Mouse (Mus musculus) liver, embryonic 13.5 days (tissue): ENCODE data around the gene 1700025G04Rik. TPM values are rescaled to one million over a fixed set of nuclear protein-coding genes. Genes with fewer than 3 reads are reported as not detected.

Experiments used
- ATAC-seq: fragments of 200-750 bp; cut with Nextera tagmentation; 2 replicates; pipeline ENCODE4 v1.8.0; 2017; ENCODE audit warnings: low read depth, mild to moderate bottlenecking, moderate number of reproducible peaks, moderate library complexity
- DNase-seq: peaks from one replicate; pipeline ENCODE4 v3.0.0; 2022
- H3K27ac ChIP-seq: fragments of 300-500 bp; sonication (generic); 2 replicates; pipeline ENCODE4 v1.5.1; 2015; ENCODE audit warnings: moderate library complexity, mild to moderate bottlenecking, inconsistent platforms
- H3K27me3 ChIP-seq: fragments of 300-500 bp; sonication (generic); 2 replicates; pipeline ENCODE4 v1.6.1; 2015; ENCODE audit warnings: mild to moderate bottlenecking, inconsistent platforms
- H3K36me3 ChIP-seq: fragments of 300-500 bp; sonication (generic); 2 replicates; pipeline ENCODE4 v1.6.1; 2015; ENCODE audit warnings: mild to moderate bottlenecking, inconsistent platforms
- H3K4me1 ChIP-seq: fragments of 300-500 bp; sonication (generic); replicated peaks from 2 replicates; pipeline ENCODE4 v1.6.1; 2015; ENCODE audit warnings: inconsistent platforms
- H3K4me2 ChIP-seq: fragments of 300-500 bp; sonication (generic); 2 replicates; pipeline ENCODE4 v1.6.1; 2015; ENCODE audit warnings: inconsistent platforms, mild to moderate bottlenecking, moderate library complexity
- H3K4me3 ChIP-seq: fragments of 300-500 bp; sonication (generic); replicated peaks from 2 replicates; pipeline ENCODE4 v1.5.1; 2015; ENCODE audit warnings: mild to moderate bottlenecking, inconsistent platforms
- H3K9ac ChIP-seq: fragments of 300-500 bp; sonication (generic); 2 replicates; pipeline ENCODE4 v1.6.1; 2015; ENCODE audit warnings: mild to moderate bottlenecking, inconsistent platforms
- H3K9me3 ChIP-seq: fragments of 300-500 bp; sonication (generic); replicated peaks from 2 replicates; pipeline ENCODE4 v1.6.1; 2016; ENCODE audit warnings: inconsistent platforms
- WGBS: fragments of 180-500 bp; shearing (Covaris S2); methylation state at CpG from one replicate; pipeline ENCODE4 v1.1.7; 2015; ENCODE audit not compliant: insufficient replicate concordance; 5-methylcytosine and 5-hydroxymethylcytosine counted together
- polyA plus RNA-seq: library from polyadenylated mRNA; unstranded; fragments of >200 nt; fragmentation: Nextera tagmentation; extraction: Ambion mirVana; gene quantifications from 2 replicates; pipeline ENCODE4 v1.2.1, GENCODE M21; 2015

Gene 1700025G04Rik
- polyA plus RNA-seq, 1 experiment from 2014 or later = 1.8 TPM

GRCm38 (mm10) chr1:152028718-152029117, 61.2 kb downstream of the 1700025G04Rik start:
- no peaks in the 10 kb centered on the region for H3K27me3 ChIP-seq
- no peaks in the 10 kb centered on the region for H3K9me3 ChIP-seq
- H3K36me3 ChIP-seq = no peaks in the 10 kb centered on the region
- no peak overlapping the region for H3K4me3 ChIP-seq
- DNase-seq (no peak), ATAC-seq (no peak)
- no peak overlapping the region for H3K4me2 ChIP-seq
- no peak overlapping the region for H3K9ac ChIP-seq
- peaks cover under 1% of the 10 kb centered on the region for H3K4me1 ChIP-seq
- H3K27ac ChIP-seq = no peak overlapping the region
- WGBS = 74% methylated on average over 4 of the region's 4 CpGs

GRCm38 (mm10) chr1:152026762-152027161, 63.2 kb downstream of the 1700025G04Rik start:
- WGBS = 62% methylated on average over 4 of the region's 4 CpGs
- H3K27me3 ChIP-seq = no peaks in the 10 kb centered on the region
- DNase-seq (no peak), ATAC-seq (no peak)
- H3K36me3 ChIP-seq = no peaks in the 10 kb centered on the region
- H3K4me3 ChIP-seq = no peak overlapping the region
- H3K9me3 ChIP-seq = no peaks in the 10 kb centered on the region
- H3K4me2 ChIP-seq = no peak overlapping the region
- H3K27ac ChIP-seq = no peak overlapping the region
- peaks cover 3% of the 10 kb centered on the region for H3K4me1 ChIP-seq
- H3K9ac ChIP-seq = no peak overlapping the region

DNA sequence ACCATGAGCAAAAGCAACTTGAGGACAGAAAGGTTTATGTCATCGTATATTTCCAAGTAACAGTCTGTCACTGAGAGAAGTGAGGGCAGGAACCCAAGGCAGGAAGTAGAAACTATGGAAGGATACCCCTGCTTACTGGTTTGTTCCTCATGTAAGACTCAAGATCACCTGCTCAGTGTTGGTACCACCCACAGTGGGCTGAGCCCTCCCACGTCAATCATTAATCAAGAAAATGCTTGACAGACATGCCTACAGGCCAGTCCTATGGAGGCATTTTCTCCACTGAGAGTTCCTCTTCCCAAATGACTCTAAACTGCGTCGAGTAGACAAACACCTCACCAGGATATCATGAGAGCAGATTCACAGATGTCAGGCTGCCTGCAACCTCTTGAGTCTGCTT, 64.6 kb downstream of the 1700025G04Rik start:
- 63% methylated on average over 4 of the region's 4 CpGs for WGBS
- Histone ChIP-seq H3K9me3 (no peaks in the 10 kb centered on the region), H3K27ac (no peak overlapping the region), H3K36me3 (no peaks in the 10 kb centered on the region), H3K27me3 (no peaks in the 10 kb centered on the region), H3K9ac (no peak overlapping the region), H3K4me3 (no peak overlapping the region), H3K4me2 (no peak overlapping the region), H3K4me1 (peaks cover 3% of the 10 kb centered on the region; the same call in 1 of the 2 replicates)
- DNase-seq = no peak
- no peak for ATAC-seq

- Histone ChIP-seq H3K27me3 (no peaks in the 10 kb centered on the region), H3K9me3 (no peaks in the 10 kb centered on the region), H3K4me2 (no peak overlapping the region), H3K9ac (no peak overlapping the region), H3K27ac (no peak overlapping the region), H3K36me3 (no peaks in the 10 kb centered on the region), H3K4me1 (peaks cover 3% of the 10 kb centered on the region; the same call in 1 of the 2 replicates), H3K4me3 (no peak overlapping the region)
- WGBS = 61% methylated on average over 18 of the region's 18 CpGs
- ATAC-seq (no peak), DNase-seq (no peak)
Measured at GRCm38 (mm10) chr1:152024019-152024787, 65.7 kb downstream of the 1700025G04Rik start.

DNA sequence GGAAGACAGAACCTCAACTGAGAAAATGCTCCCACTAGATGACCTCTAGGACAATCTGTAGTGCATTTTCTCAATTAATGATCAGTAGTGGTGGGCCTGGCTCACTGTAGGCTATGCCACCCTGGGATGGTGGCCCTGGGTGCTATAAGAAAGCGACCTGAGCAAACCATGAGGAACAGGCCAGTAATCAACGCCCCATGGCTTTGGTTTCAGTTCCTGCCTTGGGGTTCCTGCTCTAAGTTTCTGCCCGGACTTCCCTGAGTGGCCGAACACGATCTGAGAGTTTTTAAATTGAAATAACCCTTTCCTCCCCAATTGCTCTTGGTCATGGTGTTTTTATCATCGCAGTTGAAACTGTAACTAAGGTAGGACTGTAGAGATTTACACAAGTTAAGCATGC, 69.1 kb downstream of the 1700025G04Rik start:
- Histone ChIP-seq H3K4me1 (peaks cover 8% of the 10 kb centered on the region), H3K4me2 (no peak overlapping the region), H3K36me3 (no peaks in the 10 kb centered on the region), H3K9me3 (no peaks in the 10 kb centered on the region), H3K27me3 (no peaks in the 10 kb centered on the region), H3K9ac (no peak overlapping the region), H3K4me3 (no peak overlapping the region), H3K27ac (no peak overlapping the region)
- DNase-seq = no peak
- ATAC-seq = no peak
- 72% methylated on average over 6 of the region's 6 CpGs for WGBS

DNA sequence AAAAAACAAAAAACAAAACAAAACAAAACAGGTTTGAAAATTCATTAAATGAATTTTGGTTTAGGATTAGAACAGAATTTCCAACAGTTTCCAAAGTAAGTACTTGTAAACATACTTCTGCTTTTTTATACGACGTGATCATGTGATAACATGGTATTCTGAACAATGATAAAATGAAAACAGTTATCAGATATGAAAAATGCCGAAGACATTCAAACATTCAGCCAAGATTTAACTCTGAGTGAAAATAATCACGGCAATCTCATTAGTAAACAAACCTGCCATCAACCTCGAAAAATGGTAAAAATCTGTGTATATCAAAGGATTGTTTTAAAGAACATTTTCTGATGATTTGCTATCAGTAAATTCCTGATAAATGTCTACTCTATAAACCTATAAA, 69.9 kb downstream of the 1700025G04Rik start:
- Histone ChIP-seq H3K9ac (no peak overlapping the region), H3K9me3 (no peaks in the 10 kb centered on the region), H3K27me3 (no peaks in the 10 kb centered on the region), H3K4me3 (no peak overlapping the region), H3K4me2 (no peak overlapping the region), H3K27ac (no peak overlapping the region), H3K36me3 (no peaks in the 10 kb centered on the region), H3K4me1 (peaks cover 13% of the 10 kb centered on the region)
- WGBS = 46% methylated on average over 5 of the region's 5 CpGs
- ATAC-seq (no peak), DNase-seq (no peak)

- Histone ChIP-seq H3K27me3 (no peaks in the 10 kb centered on the region), H3K4me2 (no peak overlapping the region), H3K4me3 (no peak overlapping the region), H3K36me3 (no peaks in the 10 kb centered on the region), H3K9ac (no peak overlapping the region), H3K9me3 (no peaks in the 10 kb centered on the region), H3K4me1 (peaks cover 13% of the 10 kb centered on the region), H3K27ac (no peak overlapping the region)
- ATAC-seq = no peak
- peak; percentile 6 for DNase-seq
- WGBS = 10% methylated on average over 5 of the region's 5 CpGs
Measured at GRCm38 (mm10) chr1:152019196-152019595, 70.7 kb downstream of the 1700025G04Rik start.

- Histone ChIP-seq H3K36me3 (no peaks in the 10 kb centered on the region), H3K4me2 (no peak overlapping the region), H3K4me3 (no peak overlapping the region), H3K27ac (no peak overlapping the region), H3K4me1 (peaks cover 11% of the 10 kb centered on the region), H3K9me3 (no peaks in the 10 kb centered on the region), H3K27me3 (no peaks in the 10 kb centered on the region), H3K9ac (no peak overlapping the region)
- DNase-seq (no peak), ATAC-seq (no peak)
- 62% methylated on average over 3 of the region's 3 CpGs for WGBS
Measured at GRCm38 (mm10) chr1:152018322-152018721, 71.6 kb downstream of the 1700025G04Rik start.

DNA sequence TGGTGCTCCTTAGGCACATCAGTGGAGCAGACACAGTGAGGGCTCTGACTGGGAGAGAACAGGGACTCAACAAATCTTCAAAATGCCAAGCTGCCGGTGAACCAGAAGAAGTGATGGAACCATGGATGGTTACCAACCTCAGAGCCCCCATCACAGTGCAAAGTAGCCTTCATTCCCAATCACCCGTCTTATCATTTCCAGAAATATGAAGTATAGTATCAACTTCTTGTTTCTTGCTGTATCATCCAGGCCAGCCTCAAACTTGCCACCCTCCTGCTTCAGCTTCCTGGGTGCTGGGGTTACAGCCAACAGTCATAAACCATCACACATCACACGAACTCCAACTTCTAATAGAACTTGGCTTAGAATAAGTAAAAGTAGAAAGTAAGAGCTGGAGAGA, 73.3 kb downstream of the 1700025G04Rik start:
- Histone ChIP-seq H3K9ac (no peak overlapping the region), H3K4me1 (peaks cover 11% of the 10 kb centered on the region), H3K36me3 (no peaks in the 10 kb centered on the region), H3K4me2 (no peak overlapping the region), H3K9me3 (no peaks in the 10 kb centered on the region), H3K4me3 (no peak overlapping the region), H3K27ac (no peak overlapping the region), H3K27me3 (no peaks in the 10 kb centered on the region)
- DNase-seq (no peak), ATAC-seq (no peak)
- 41% methylated on average over 3 of the region's 3 CpGs for WGBS

- no peak overlapping the region for H3K4me3 ChIP-seq
- 17% methylated on average over 7 of the region's 7 CpGs for WGBS
- no peak overlapping the region for H3K9ac ChIP-seq
- no peak overlapping the region for H3K27ac ChIP-seq
- ATAC-seq (peak; percentile 78), DNase-seq (peak; percentile 35)
- H3K9me3 ChIP-seq = no peaks in the 10 kb centered on the region
- H3K4me1 ChIP-seq = peaks cover 11% of the 10 kb centered on the region
- no peaks in the 10 kb centered on the region for H3K27me3 ChIP-seq
- H3K4me2 ChIP-seq = no peak overlapping the region
- no peaks in the 10 kb centered on the region for H3K36me3 ChIP-seq
Measured at GRCm38 (mm10) chr1:152015555-152016125, 74.3 kb downstream of the 1700025G04Rik start.

- peaks cover 13% of the 10 kb centered on the region for H3K4me1 ChIP-seq
- H3K27ac ChIP-seq = no peak overlapping the region
- H3K4me2 ChIP-seq = no peak overlapping the region
- no peak overlapping the region for H3K4me3 ChIP-seq
- no peaks in the 10 kb centered on the region for H3K27me3 ChIP-seq
- no peak for ATAC-seq
- H3K36me3 ChIP-seq = no peaks in the 10 kb centered on the region
- H3K9me3 ChIP-seq = no peaks in the 10 kb centered on the region
- WGBS = 79% methylated on average over 5 of the region's 5 CpGs
- no peak for DNase-seq
- H3K9ac ChIP-seq = no peak overlapping the region
Measured at GRCm38 (mm10) chr1:152011741-152012140, 78.2 kb downstream of the 1700025G04Rik start.
